Mouse (Mus musculus): ENCODE measurements around the gene Gorab. TPM values are rescaled to one million over a fixed set of nuclear protein-coding genes. Genes with fewer than 3 reads are reported as not detected.

The Gorab gene
- total RNA-seq (2021) (10 to 100 TPM in 1 of 2 experiments, 1 to 10 TPM in 1; 9.9 to 15.2 TPM), polyA plus RNA-seq (2012; rRNA removed) (0.88 and 1.0 TPM in 2 replicates)
- long read RNA-seq, transcript Gorab-201 (5 exons, 2,538 nt) = major isoform, 6 of 9 reads
- long read RNA-seq, partial matches to known transcripts = 1 of 9 reads
- long read RNA-seq, other reads (novel, unspliced or antisense) = 2 of 9 reads

DNA sequence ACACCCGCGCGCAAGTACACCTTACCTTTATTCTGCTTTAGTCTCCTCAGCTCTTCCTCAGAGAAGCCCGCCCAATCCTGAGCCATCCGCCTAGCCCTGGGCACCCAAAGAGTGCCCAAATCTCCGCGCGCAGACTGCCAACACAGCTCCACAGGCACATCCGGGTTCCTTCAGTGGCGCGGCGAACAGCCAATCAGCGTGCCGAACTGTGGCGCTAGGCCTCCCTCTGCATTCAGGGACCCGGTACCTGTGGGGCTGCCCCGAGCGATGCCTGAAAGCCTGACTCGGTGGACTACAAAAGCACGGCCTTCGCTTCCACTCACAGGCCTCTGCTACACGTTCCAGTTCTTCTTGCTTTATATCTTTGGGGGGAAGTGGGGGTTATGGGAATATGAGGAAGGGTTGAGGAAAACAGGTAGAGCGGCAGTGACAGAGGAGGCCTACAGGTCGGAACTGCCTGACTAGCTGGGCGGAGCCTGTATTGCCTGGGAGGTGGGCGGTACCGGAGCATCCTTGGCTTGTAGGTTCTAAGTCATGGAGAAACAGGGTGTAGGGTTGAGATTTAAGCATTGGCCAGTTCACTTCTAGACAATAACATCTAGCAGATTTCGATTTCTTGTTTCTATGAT lies at the start of gene Gorab:
TSS of gene Gorab (minus strand) at position 172 of the 629 bp plus-strand sequence.
- peak; percentile 96 for DNase-seq

DNA sequence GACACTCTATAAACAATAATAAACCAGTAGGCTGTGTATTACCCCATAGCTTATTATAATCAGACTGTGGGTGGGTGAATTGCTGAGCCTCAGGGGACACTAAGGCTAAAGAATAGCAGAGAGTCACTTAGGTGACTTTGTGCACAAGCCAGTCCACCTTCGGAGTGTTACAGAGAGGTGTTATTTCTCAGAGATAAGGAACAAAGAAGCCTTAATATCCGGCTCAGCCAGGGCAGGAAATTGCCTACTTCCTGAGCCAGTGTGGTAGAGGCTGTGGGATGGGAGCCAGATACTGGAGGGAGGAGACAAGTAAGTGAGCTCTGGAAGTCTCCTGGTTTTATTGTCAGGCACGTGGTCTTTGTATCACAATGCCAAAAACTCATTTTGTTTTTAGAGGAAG lies 40.4 kb upstream of the Gorab start:
- peak; percentile 21 for DNase-seq

DNA sequence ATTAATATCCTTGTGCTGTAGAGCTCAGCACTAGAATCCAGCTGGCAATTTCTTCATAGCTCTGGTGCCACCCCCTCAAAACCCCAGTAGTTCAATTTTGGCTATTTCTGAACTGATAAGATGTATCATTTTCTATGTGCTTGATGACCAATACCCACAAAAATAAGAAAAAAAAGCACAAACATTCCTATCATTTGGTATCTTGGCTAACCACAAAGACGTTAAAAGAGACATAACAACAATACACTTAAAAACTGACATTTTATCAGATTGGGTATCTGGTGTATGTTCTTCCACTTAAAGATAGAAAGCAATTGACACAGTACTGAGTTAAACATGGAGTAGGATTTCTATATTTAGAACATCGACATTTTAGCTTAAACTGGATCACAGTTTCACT lies 35.5 kb upstream of the Gorab start:
- no peak for DNase-seq

DNA sequence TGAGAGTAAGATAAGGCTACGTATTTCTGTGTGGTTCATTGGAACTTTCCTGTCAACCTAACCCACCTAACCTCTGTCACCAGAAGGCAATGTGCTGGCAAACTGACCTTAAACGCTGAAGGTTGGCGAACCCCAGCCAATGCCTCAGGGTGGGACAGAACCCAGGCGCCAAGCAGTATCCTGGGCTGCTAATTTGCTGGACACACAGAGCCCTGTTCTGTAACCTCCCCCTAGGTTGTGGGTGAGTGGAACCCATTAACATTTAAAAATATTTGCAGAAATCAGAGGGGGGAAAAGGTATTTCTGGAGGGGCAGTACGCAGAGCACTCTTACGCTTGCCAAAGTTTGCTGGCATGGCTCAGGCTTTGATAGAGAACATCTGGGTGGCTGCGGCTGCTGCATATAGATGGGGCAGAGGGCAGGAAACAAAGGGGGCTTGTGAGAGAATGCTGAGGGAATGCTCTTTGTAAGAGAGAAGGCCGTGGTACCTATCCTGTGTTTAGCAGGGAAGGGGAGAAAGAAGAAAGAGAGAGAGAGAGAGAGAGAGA lies 20.1 kb upstream of the Gorab start:
- no peak for DNase-seq

DNA sequence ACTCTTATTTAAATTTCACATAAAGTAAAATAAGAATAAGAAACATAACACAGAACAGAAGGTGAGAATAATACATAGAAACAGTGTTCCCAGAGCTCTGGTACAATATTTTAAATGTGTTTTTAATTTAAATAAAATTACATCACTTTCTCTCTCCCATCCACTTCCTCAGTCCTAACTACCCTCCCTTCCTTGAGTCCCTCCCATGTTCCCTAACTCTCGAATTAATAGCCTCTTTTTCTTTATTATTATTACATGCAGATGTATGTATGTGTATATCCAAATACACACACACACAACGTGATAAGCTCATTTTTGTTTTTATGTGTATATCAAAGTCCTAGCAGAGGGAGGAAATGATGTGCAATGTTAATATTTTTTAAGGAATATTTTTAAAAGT lies 13.7 kb upstream of the Gorab start:
- DNase-seq = no peak

DNA sequence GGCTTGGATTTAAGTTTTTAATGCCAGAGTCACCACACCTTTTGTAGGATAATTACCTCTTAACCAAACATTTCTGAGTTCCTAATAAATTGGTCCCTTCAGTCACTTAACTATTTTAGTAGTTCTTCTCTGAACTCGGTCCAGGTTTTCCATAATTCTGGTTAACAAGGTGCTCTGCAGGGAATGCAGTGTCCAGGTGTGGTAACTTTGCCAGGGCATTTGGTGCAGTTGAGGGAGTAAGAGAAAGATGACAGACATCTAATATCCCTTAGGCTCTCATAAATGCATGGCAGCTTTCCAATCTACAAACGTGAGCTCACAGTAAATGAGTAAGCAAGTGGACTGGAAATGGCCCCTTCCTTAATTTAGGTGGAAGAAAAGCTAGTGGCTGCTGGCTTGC lies 10.7 kb upstream of the Gorab start:
- no peak for DNase-seq

DNA sequence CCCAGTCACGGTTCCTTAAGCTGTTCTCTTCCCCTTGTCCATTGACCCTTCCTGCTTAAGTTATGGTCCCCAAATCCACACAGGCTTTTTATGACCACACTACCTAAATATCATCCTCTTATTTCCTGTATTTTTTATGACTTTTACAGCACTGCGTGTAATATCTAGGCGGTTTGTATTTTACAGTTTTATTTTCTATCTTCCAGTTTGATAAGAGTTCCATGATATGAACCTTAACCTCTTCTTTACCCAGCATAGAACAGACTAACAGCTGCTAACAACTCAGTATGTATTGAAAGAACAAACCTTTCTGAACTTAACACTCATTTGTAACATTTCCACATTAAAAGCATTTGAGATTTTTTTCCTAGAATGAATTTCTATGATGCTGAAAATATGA lies 2.7 kb upstream of the Gorab start:
- DNase-seq = no peak

DNA sequence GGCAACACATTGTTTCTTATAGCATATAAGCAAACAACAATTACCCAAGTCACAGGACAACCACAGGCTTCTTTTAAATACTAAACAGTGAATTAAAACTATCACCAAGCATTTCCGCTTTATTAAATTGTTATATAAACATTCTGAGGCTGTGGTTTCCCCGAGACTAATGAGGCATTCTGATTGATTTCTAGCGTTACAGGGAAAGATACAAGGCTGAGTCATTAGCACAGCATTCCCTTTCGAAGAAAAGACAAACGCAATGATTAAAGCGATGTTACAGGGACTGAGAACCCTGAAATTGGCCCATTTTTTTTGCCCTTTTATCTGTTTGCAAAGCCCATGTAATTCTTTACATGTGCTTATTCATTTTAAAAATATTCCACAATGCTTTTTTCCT lies 12.1 kb downstream of the Gorab start:
- DNase-seq = no peak

DNA sequence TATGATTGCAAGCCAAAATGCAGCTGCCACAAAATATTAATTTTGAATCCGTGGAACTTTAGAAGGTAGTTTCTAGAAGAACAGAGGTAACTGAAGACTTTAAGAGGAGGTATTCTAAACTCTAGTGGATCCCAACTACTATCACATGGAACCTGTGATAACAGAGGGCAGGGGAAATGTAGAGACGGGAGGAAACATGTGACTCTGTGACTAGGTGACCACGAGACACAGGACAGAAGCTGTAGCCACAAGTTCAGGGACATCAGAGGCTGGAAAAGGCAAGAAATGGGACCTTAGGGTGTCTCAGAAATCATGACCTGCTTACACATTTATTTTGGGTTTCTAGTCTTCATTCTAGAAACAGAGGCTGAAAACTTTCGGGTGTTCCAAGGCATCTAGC lies 13.4 kb downstream of the Gorab start:
- DNase-seq = no peak

DNA sequence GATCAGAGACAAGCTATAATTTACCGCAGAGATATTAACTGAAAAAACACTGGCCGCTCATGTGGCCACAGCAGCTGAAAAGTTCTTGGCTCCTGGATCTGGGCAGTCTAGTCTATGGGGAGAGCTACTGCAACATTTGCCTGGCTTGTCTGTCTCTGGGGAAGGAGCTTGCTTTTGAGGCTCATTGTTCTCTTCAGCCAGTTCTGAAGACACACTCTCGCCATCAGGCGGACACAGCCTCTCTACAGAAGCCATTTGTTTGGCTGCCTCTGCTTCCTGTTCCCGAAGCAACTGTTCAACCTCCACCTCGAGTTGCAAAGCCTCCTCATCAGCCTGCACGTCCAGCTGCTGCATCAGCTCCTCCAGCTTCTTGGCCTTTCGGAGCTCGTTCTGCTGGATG lies 17.3 kb downstream of the Gorab start:
- DNase-seq = no peak

DNA sequence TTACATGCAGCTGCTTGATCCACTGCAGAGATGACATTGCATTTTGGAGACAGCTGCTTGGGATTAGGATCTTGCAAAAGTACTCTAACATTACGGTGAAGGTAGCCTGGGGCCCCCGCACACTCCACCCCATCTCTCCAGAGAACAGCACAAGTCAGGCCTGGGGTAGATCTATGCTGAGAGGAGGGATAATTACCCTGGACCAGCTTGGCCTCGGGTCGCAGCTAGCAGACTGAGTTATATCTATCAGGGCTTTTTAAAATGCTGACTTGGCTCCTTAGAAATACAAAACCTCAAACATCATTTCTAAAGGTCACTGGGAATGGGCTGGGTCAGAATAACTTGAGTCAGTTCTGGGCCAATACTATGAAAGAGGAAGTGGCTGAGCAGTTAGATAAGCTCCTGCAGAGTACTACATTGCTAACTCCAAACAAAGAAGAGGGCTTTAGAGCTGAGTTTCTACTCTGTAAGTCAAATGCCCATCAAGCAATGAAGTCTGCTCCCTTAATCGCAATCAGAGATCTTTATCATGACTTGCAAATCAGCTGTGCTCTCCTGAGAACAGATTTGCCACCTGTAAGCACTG lies 19.9 kb downstream of the Gorab start:
- peak; percentile 13 for DNase-seq

DNA sequence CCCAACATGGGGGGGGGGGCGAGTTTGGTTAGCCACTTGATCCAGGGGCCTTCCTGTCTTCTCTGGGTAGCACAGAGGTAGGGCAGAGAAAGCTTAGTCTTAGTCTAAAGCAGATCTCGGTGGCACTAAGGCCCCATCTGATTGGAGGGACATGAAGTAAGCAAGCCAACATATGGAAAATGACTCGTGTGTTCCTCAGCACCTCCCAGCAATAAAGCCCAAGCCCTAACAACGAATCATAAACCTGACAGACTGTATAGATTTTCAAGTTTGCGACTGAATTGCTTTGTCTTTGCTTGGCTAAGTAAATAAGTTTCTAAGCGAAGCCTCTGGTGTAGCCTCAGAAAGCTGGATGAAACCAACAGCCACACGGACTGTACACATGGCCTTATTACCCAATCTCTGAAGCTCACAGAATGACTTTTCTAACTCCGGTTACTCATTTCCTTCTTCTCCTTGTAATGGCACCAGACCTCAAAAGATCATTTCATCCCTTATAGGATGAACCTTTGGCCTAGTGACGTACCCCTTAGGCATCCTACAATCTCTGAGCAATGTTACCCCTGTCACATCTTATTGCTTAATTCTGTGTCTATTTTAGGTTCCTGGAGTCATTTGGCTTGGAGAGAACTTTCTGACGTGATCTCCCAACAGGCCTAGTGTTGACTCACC lies 21.3 kb downstream of the Gorab start:
- DNase-seq = no peak

DNA sequence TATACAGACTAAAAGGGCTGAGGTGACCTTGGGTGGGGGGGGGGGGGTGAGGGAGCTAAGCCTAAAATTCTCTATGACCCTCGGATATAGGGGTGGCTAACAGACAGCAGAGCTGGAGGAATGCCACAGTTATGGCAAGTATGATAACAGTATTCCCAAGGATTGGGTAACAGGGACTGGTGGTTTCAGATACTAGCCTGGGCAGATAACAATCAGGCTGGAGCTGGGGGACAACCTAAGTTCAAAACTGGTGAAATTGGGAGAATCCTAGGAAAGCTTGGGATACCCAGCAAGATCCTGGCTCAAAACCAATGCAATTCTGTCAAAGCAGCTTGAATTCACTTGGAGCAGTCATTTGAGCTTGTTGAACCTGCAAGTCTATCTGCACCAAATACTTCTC lies 22.9 kb downstream of the Gorab start:
- no peak for DNase-seq

DNA sequence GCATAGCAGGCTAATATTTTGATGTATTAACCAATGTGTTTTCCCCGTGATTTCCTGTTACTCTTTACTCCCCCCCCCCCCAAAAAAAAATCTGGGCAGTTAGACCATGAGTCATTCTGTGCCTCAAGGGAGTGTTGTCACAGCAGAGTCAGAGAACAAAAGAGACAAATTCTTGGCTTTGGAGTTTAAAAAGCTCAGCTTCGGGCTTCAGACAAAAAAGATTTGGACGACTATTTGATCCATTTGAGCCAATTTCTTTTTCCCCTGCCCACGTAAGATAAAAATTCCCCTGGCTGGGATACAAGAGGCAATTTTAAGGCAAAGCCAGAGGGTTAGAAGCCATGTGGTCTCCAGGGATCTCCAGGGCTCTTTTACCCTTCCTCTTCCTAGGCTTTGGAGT lies 23.4 kb downstream of the Gorab start:
- DNase-seq = peak; percentile 23

DNA sequence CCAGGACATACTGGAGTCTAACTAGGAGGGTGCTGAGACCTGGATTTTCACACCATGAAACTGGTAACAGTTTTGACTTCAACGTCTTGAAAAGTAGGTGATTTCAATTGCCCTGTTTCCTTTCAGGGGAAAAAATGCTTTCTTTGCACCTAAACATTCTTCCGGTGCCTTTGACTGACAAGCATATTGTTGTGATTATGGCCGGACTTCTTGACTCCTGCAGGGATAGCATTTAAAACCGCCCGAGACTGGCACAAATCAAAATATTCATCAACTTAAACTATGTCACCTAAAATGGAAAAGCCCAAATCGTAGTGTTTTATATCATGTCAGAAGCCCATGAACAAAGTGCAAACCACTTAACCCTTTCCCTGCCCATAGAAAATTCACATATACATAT lies 25.5 kb downstream of the Gorab start:
- DNase-seq = no peak

DNA sequence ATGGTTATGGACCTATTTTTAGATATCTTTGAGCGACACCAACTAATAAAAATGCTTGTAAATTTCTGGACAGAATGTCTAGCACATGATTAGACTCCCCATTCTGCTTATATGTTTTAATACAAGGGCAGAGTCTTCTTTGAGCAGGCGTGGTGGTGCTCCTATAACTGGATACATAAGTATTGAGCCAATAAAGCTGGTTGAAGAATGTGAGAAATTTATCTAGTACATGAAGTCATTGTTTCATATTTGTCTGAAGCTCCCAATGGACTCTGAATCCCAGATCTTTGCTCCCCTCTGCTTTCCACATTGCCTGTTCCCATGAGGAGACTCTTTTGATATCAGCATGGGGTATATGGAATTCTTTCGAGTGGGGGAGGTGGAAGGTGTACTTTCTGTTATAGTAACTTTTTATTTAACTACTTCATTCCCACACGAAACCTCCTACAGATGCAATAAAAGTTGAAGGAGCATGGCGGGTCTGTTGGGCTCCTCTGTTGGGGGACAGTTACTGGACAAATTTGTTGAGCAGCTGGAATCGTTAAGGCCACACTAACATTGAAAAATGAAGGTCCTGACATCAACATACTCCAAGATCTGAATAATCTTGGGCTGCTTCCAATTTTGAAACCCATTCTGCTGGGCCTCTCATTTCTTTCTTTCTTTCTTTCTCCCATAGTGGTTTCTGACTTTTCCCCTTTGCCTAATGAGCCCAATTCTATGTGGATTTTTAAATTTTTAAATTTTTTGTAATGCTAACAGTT lies 26.5 kb downstream of the Gorab start:
- DNase-seq = no peak

DNA sequence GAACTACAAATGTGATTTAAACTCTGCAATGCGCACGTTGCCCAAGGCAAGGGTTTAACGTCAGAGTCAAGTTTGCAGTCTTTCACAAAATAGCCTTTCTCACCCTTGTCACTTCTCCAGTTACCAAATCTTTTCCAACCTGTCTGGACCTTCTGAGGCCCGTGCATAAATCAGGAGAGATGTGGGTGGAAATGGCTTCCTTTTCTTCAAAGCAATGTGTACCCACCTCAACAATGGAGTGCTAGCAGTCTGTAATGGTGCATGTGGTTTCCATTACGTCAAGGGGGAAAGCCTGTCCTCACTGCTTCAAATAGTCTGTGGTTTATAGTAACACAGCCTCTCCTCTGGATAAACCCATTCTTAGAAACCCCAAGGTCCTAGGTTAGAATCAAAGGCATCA lies 29.0 kb downstream of the Gorab start:
- no peak for DNase-seq

DNA sequence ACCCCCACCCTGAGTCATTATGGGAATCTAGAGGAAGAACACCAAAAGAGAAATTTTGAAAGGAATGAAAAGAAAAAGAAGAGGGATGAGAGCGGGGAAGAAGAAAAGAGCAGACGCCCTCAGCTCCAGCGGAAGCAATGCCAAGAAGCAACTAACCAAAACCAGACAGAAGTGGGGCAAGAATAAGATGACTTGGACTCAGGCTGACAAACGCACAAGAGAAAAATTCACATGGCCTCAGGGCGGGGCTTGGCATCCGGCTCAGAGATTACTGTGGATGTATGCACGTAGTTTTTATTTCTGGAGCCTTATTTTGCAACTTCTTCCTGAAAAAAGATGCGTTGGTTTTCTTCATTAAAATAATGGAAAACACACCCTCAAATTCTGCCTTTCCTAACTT lies 41.3 kb downstream of the Gorab start:
- no peak for DNase-seq

DNA sequence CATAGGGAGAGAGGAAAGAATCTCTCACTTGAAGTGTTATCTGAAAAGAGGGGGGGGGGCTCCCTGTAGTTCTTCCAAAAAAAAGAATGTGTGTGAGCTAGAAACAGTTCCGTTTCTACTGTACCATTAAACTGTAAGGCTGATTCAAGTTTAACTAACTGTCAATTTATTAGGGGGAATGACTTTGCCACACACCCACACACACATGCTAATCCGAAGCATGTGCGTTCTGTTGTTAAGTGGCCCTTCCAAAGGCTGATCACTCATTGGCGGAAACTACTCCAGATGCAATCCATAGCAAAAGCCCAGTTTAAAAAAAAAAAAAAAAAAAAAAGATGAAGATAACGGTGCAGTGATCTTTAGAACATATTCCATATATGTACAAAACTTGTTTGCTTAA lies 42.1 kb downstream of the Gorab start:
- DNase-seq = no peak

DNA sequence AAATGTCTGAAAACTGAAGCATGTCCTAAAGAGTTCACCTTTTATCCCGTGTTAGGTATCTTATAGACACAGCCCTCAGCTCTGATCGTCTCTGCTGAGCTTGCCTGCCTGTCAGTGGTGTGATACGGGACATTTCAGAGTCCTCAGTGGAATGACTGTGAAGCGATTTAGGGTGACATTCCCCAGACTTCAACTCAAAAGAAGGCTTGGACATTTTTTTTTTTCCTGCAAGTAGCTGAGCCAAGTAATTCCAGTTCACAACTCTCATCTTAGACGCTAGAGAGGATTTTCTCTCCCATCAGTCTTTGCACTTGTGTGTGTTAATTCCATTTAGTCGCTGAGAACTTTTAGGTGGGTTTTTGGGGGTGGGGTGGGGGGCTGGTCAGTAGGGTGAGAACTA lies 42.7 kb downstream of the Gorab start:
- no peak for DNase-seq

DNA sequence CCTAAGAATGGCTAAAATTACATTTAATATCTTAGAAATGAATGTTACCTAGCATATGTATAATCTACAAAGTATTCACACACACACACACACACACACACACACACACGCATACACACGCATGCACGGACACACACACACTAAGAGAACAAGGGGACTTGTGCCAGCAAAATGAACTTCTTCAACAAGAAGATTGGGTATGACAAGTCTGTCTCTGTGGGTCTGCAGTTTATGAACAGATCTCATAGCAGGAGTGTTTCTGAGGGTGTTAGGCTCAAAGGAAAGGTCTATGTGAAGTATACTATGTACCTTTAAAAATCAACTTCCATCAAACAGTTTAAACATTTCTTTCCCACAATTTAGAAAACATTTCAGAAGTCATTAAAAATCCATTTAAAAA lies 43.9 kb downstream of the Gorab start:
- no peak for DNase-seq

DNA sequence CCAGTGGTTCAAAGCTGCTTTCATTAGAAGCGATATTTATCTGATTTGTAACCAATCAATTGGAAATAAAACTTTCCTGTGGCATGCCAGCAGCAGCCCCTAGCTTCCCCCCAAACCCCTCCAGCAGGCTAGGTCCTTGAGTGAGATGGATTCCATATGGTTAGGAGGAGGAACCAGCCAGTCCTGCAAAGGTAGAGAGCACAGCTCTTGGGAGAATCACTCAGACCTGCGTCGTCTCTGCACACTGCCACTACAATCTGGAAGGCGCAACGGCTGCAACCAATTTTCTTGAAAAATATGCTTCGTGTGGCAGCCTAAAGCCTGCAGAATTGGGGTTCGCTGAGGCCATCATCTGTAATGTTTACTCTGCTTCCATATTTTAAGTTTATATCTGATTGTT lies 45.3 kb downstream of the Gorab start:
- no peak for DNase-seq
